Comparison of ENCODE assay signal across 16 mouse cellular contexts in the genomic region with DNA sequence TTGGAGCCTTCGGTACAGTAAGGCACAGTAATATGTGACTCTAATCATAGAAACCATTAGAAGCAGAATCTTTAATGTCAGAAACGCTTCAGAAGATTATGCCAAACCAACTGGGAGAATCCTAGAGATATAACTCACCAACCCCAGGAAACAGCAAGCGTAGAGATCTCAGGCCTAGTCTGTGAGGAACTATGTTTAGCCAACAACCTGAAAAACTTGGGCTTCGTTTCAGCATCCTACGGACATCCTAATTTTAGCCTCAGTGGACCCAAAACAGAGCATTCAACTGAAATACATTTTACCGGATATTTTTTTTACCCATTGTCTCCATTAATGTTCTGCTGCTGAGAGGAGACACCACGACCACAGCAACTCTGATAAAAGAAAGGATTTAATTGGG.
"Had no signal": no experiment of that assay in that cellular context is flagged by ENCODE, and none has a peak within 500 bp of the region (broad histone marks: within the 10 kb centered on the region; RNA-seq: fewer than 3 reads in every experiment).

No protein-coding gene starts in this region.

- H3K27ac ChIP-seq: neural tube, embryonic 13.5 days; neural tube, embryonic 15.5 days; stomach, embryonic 15.5 days; stomach, postnatal 0 days had no signal

- H3K36me3 ChIP-seq: neural tube, embryonic 13.5 days; neural tube, embryonic 15.5 days; stomach, embryonic 15.5 days had no signal

- H3K9ac ChIP-seq: neural tube, embryonic 13.5 days; neural tube, embryonic 15.5 days; stomach, embryonic 15.5 days had no signal

- H3K9me3 ChIP-seq: neural tube, embryonic 13.5 days; neural tube, embryonic 15.5 days; stomach, embryonic 15.5 days had no signal

- H3K4me2 ChIP-seq: neural tube, embryonic 13.5 days; neural tube, embryonic 15.5 days; stomach, embryonic 15.5 days had no signal

- DNase-seq: retina, postnatal 1 day; right cerebral cortex, adult 18-20 months; right cerebral cortex, postnatal 14 days; right cerebral cortex, postnatal 25 days; right cerebral cortex, postnatal 4 days; spleen, adult 18-20 months; thymus, adult 18-20 months; thymus, adult 2 months; thymus, postnatal 14 days; thymus, postnatal 25 days; thymus, postnatal 36 days; thymus, postnatal 4 days had no signal

- H3K4me3 ChIP-seq: neural tube, embryonic 13.5 days; neural tube, embryonic 15.5 days; stomach, embryonic 15.5 days had no signal

- H3K27me3 ChIP-seq: neural tube, embryonic 13.5 days; neural tube, embryonic 15.5 days; stomach, embryonic 15.5 days had no signal
